Mouse (Mus musculus) megakaryocyte, embryonic 14.5 days (primary cell): ENCODE data around the gene Spsb4.

Source experiments
- FLI1 ChIP-seq: IDR thresholded peaks from 2 replicates; pipeline ENCODE4 v1.6.1; 2012; ENCODE audit warnings: low read length, inconsistent platforms, mixed read lengths
- GATA1 ChIP-seq: IDR thresholded peaks from 3 replicates; pipeline ENCODE4 v1.6.1; 2012; ENCODE audit warnings: mixed read lengths, low read length, inconsistent platforms, borderline replicate concordance

- no peak for TF ChIP-seq GATA1
- no peak for TF ChIP-seq FLI1
Observed at GRCm38 (mm10) chr9:96899004-96899403, 119.6 kb downstream of the Spsb4 start.
